10 mouse cellular contexts compared by ENCODE assay signal in the genomic region with DNA sequence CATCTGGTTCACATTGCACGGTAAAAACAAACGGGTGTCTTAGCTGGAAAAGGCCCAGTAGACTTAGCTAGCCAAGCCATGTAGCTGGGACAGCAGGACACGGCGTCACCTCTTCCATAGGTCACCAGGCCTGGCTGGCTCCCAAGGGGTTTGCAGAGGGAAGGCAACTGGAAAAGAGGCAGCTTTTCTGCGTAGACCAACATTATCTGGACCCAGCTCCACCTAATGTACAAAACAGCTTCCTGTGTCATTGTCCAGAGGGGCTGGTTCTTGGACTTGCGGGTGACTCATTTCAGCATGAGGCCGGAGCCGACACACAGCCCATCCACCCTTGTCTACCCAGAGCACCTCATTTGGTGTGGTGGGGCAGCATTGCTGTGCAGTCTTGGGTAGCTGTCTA. TPM values are rescaled to one million over a fixed set of nuclear protein-coding genes. Genes with fewer than 3 reads are reported as not detected.
DNase-seq lines count a peak whose midpoint lies in the region; ATAC-seq lines count a peak whose summit lies in the region.
"Had no signal": no experiment of that assay in that cellular context is flagged by ENCODE, and none has a peak within 500 bp of the region (broad histone marks: within the 10 kb centered on the region; RNA-seq: fewer than 3 reads in every experiment).

No protein-coding gene starts in this region.

- DNase-seq in heart, adult 18-20 months = peak; percentile 86 to 93
- DNase-seq in gastrocnemius, postnatal 10 days = peak; percentile 56
- peak; percentile 62 for DNase-seq in kidney, adult 9 months
- DNase-seq in lung, postnatal 10 days = peak; percentile 92
- no peak for DNase-seq in T-cell, adult 2 months (ENCODE audit: low spot score)
- no peak for DNase-seq in layer of hippocampus, adult 18-20 months (ENCODE audit: low spot score in 2 of 2)

- no peak overlapping the region for H3K9ac ChIP-seq in heart, embryonic 12.5 days

- H3K4me2 ChIP-seq in heart, embryonic 12.5 days = no peak overlapping the region

- H3K9me3 ChIP-seq in heart, embryonic 12.5 days (replicated peaks) = no peaks in the 10 kb centered on the region
- H3K9me3 ChIP-seq: embryonic facial prominence, embryonic 10.5 days had no signal

- no peaks in the 10 kb centered on the region for H3K27me3 ChIP-seq in heart, embryonic 12.5 days (replicated peaks)

- 0 out of 2 replicates have a peak, but pooled peaks cover 4% of the 10 kb centered on the region for H3K4me1 ChIP-seq in heart, embryonic 12.5 days (replicated peaks)

- H3K36me3 ChIP-seq in heart, embryonic 12.5 days = no peaks in the 10 kb centered on the region
- H3K36me3 ChIP-seq: embryonic facial prominence, embryonic 10.5 days had no signal

- no peak overlapping the region for H3K27ac ChIP-seq in heart, embryonic 12.5 days (ENCODE audit: poor library complexity, severe bottlenecking)
- H3K27ac ChIP-seq: embryonic facial prominence, embryonic 10.5 days had no signal

- no peak overlapping the region for H3K4me3 ChIP-seq in heart, embryonic 12.5 days
- H3K4me3 ChIP-seq: embryonic facial prominence, embryonic 10.5 days had no signal

- ATAC-seq in heart, embryonic 12.5 days (ENCODE audit: insufficient number of reproducible peaks, low FRiP score) = no peak
- ATAC-seq in frontal cortex, adult (ENCODE audit: low TSS enrichment) = no peak

- 74% methylated on average over 8 of the region's 8 CpGs for WGBS in heart, embryonic 12.5 days

RNA-seq across cellular contexts. Expression of gene Kpna2, which starts 23.1 kb away (rescaled TPM):
- total RNA-seq in heart, adult 18-20 months (2021) = 10 to 100 TPM; 70.1 to 72.1 TPM
- polyA plus RNA-seq in heart, embryonic 12.5 days (2016; fragmentation: Nextera tagmentation; extraction: Ambion mirVana) = 301 and 321 TPM in 2 replicates
- total RNA-seq in gastrocnemius, postnatal 10 days (2021) = 10 to 100 TPM; 24.1 to 27.6 TPM
- total RNA-seq in layer of hippocampus, adult 18-20 months (2021) = 10 to 100 TPM; 23.3 to 23.9 TPM

RNA-seq across cellular contexts. Expression of gene 1810010H24Rik, which starts 49.3 kb away (rescaled TPM):
- total RNA-seq in heart, adult 18-20 months (2021) = 1 to 10 TPM; 1.4 to 3.7 TPM
- 1.1 and 2.2 TPM in 2 replicates for polyA plus RNA-seq in heart, embryonic 12.5 days (2016; fragmentation: Nextera tagmentation; extraction: Ambion mirVana)
- total RNA-seq in gastrocnemius, postnatal 10 days (2021) = 1 to 10 TPM; 2.5 to 3.0 TPM
- 1 to 10 TPM; 2.6 to 3.3 TPM for total RNA-seq in layer of hippocampus, adult 18-20 months (2021)
- total RNA-seq: granulocyte monocyte progenitor cell, adult 5-6 weeks had no signal

RNA-seq across cellular contexts. Expression of gene Smurf2, which starts 55.7 kb away (rescaled TPM):
- 10 to 100 TPM; 36.1 to 37.0 TPM for total RNA-seq in heart, adult 18-20 months (2021)
- polyA plus RNA-seq in heart, embryonic 12.5 days (2016; fragmentation: Nextera tagmentation; extraction: Ambion mirVana) = 12.0 and 12.2 TPM in 2 replicates
- 10 to 100 TPM; 22.3 to 26.6 TPM for total RNA-seq in gastrocnemius, postnatal 10 days (2021)
- total RNA-seq in layer of hippocampus, adult 18-20 months (2021) = 10 to 100 TPM; 28.4 to 29.4 TPM

Comparison
In these comparisons a context has a peak if more than half of its experiments do, and no peak if none do; other contexts are left out.
1. DNase-seq: peak in heart, adult 18-20 months (2 of 2), gastrocnemius, postnatal 10 days (single experiment), kidney, adult 9 months (single experiment) and lung, postnatal 10 days (single experiment); none in T-cell, adult 2 months (single experiment) and layer of hippocampus, adult 18-20 months (0 of 2).